Mouse (Mus musculus) thymus, adult 2 months (tissue): ENCODE results near the gene Rpl28.

ENCODE experiments used
- CTCF ChIP-seq: fragments of 200-500 bp; IDR thresholded peaks from 2 replicates; pipeline ENCODE4 v1.5.1; 2012; ENCODE audit warnings: mild to moderate bottlenecking, control low read depth, low read length, moderate library complexity, borderline replicate concordance; ENCODE audit not compliant: control insufficient read depth, poor library complexity, insufficient read depth; ENCODE audit errors: extremely low read depth
- POLR2A ChIP-seq: fragments of 200-500 bp; IDR thresholded peaks from 2 replicates; pipeline ENCODE4 v1.6.1; 2012; ENCODE audit warnings: mild to moderate bottlenecking, low read length, control low read depth, moderate library complexity; ENCODE audit not compliant: control insufficient read depth, poor library complexity, insufficient read depth; ENCODE audit errors: extremely low read depth

DNA sequence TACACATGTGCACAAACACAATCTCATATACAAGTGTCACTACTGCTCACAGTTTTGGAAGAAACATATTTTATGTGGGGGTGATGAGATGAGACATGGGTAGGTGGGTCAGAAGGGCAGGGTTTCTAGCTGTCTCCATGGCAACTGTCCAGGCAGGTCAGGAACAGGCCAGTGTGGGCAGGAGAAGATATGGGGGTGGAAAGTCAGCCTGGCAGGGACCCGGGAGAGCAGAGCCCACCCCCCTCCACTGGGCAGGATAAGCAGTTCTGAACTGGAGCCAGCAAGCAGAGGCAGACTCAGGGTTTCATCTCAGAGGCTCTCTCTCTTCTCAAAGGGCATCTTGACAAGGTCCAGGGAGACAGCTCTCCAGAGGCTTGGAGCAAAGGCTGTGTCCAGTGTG is 45.0 kb downstream of the Rpl28 start:
- TF ChIP-seq POLR2A (no peak), CTCF (no peak)
